ENCODE assay signal across 8 mouse cellular contexts in the genomic region with DNA sequence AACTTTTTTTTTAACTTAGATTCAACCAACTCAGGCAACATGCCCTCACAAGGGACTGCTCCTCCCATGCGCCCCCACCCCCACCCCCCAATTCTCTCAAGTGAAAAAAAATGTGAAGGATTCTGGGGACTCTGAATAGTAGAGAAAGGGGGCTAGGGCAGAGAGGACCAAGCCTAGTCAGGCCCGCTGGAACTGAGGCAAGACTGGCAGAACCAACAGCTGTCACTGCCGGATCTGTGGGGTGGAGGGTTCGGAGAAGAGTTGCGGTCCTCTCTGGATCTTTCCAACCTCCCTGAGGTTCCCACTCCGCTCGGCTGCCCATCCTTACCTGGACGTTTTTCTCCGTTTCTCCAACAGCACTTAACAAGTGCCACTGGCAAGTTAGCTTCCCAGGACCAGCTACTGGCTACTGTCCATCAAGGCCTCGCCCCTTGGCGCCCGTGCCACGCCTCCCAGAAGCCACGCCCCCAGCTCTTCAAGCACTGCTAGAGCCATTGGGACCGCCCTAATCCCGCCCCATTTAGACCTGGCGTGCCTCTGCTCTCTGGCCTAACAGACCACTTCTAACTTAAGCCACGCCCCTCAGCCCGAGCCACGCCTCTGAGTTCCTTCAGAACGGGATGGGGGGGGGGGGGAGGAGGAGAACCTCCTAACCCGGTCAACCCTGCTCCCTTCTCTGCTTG. TPM values are rescaled to one million over a fixed set of nuclear protein-coding genes. Genes with fewer than 3 reads are reported as not detected.
A peak's percentile ranks its signal among the peaks of the same experiment; 100 is the strongest.
DNase-seq lines count a peak whose midpoint lies in the region; ATAC-seq and TF ChIP-seq lines count a peak whose summit lies in the region.

Gene Car5b (minus strand): TSS at position 391 of the 683 bp plus-strand sequence.

- no peaks in the 10 kb centered on the region for H3K36me3 ChIP-seq in forebrain, postnatal 0 days (ENCODE audit: insufficient read depth)
- no peaks in the 10 kb centered on the region for H3K36me3 ChIP-seq in neural tube, embryonic 15.5 days

- peak within 1 kb of the TSS; percentile 44 for H3K4me2 ChIP-seq in forebrain, postnatal 0 days (ENCODE audit: low read depth)
- H3K4me2 ChIP-seq in neural tube, embryonic 15.5 days = peak within 1 kb of the TSS; percentile 56

- ATAC-seq in forebrain, postnatal 0 days = peak; percentile 78
- ATAC-seq in neural tube, embryonic 15.5 days (ENCODE audit: low FRiP score) = peak; percentile 90

- H3K4me1 ChIP-seq in forebrain, postnatal 0 days (ENCODE audit: insufficient read depth) = no peaks in the 10 kb centered on the region
- no peaks in the 10 kb centered on the region for H3K4me1 ChIP-seq in lung, adult 2 months (ENCODE audit: control insufficient read depth, insufficient read depth, low read length)
- no peaks in the 10 kb centered on the region for H3K4me1 ChIP-seq in neural tube, embryonic 15.5 days

- 25% methylated on average over 22 of the region's 22 CpGs for WGBS in forebrain, postnatal 0 days
- WGBS in lung, adult 2 months = 23% methylated on average over 22 of the region's 22 CpGs
- WGBS in neural tube, embryonic 15.5 days = 15% methylated on average over 22 of the region's 22 CpGs

- H3K9ac ChIP-seq in forebrain, postnatal 0 days = no peak within 1 kb of the TSS
- H3K9ac ChIP-seq in neural tube, embryonic 15.5 days (replicated peaks) = no peak within 1 kb of the TSS

- peak within 1 kb of the TSS; percentile 25 for H3K4me3 ChIP-seq in forebrain, postnatal 0 days (ENCODE audit: low read depth, low read length)
- peak within 1 kb of the TSS; percentile 65 for H3K4me3 ChIP-seq in lung, adult 2 months (replicated peaks; ENCODE audit: extremely low read depth, low read depth, low read length)
- peak within 1 kb of the TSS; percentile 28 for H3K4me3 ChIP-seq in neural tube, embryonic 15.5 days (replicated peaks)

- TF ChIP-seq POLR2A in lung, adult 2 months (IDR thresholded peaks at IDR 0.05; ENCODE audit: borderline replicate concordance, extremely low read depth, low read depth, low read length) = 0 out of 2 replicates have a peak, but pooled peaks have one; percentile 11

- no peaks in the 10 kb centered on the region for H3K9me3 ChIP-seq in forebrain, postnatal 0 days (ENCODE audit: low read length)
- no peaks in the 10 kb centered on the region for H3K9me3 ChIP-seq in neural tube, embryonic 15.5 days (replicated peaks)

- TF ChIP-seq CTCF in forebrain, postnatal 0 days (IDR thresholded peaks at IDR 0.05; ENCODE audit: low read depth) = no peak
- TF ChIP-seq CTCF in lung, adult 2 months (IDR thresholded peaks at IDR 0.05; ENCODE audit: insufficient read depth, low read length) = no peak

- H3K27me3 ChIP-seq in forebrain, postnatal 0 days (ENCODE audit: insufficient read depth, low read length) = no peaks in the 10 kb centered on the region
- H3K27me3 ChIP-seq in neural tube, embryonic 15.5 days (replicated peaks) = no peaks in the 10 kb centered on the region

- peak; percentile 90 for DNase-seq in MEL-GATA-1-ER (ENCODE audit: extremely low read depth, low read depth)
- DNase-seq in cerebellum, adult 8-10 months = peak; percentile 23
- peak; percentile 45 for DNase-seq in forebrain, postnatal 0 days
- DNase-seq in heart, postnatal 36 days = peak; percentile 81 to 82
- DNase-seq in layer of hippocampus, adult 18-20 months (ENCODE audit: low spot score in 2 of 2) = peak; percentile 10 to 57
- DNase-seq in lung, adult 2 months = peak; percentile 84
- peak; percentile 90 for DNase-seq in testis, postnatal 14 days (ENCODE audit: low spot score)

- intact Hi-C loops in heart, postnatal 36 days (cut with DNase I) = no loop called here

- no peak within 1 kb of the TSS for H3K27ac ChIP-seq in forebrain, postnatal 0 days (ENCODE audit: low read depth, low read length)
- H3K27ac ChIP-seq in neural tube, embryonic 15.5 days (replicated peaks) = no peak within 1 kb of the TSS

RNA-seq across cellular contexts. Expression of gene Car5b, which starts in this region (rescaled TPM):
- 1.7 and 2.3 TPM in 2 replicates for total RNA-seq in forebrain, postnatal 0 days (2014; rRNA removed)
- 0.60 and 0.81 TPM in 2 replicates for polyA plus RNA-seq in forebrain, postnatal 0 days (2015; fragmentation: Nextera tagmentation; extraction: Ambion mirVana)
- 1 to 10 TPM in 1 of 2 experiments, under 1 TPM in 1; 0.65 to 1.7 TPM for total RNA-seq in heart, postnatal 36 days (2021)
- total RNA-seq in layer of hippocampus, adult 18-20 months (2021) = 1 to 10 TPM; 2.3 to 2.7 TPM
- polyA plus RNA-seq in lung, adult 2 months (2012; rRNA removed) = 4.5 and 4.7 TPM in 2 replicates
- polyA plus RNA-seq in neural tube, embryonic 15.5 days (2015; fragmentation: Nextera tagmentation; extraction: Ambion mirVana) = 0.79 and 1.00 TPM in 2 replicates

Comparison
In these comparisons a context has a peak if more than half of its experiments do, and no peak if none do; other contexts are left out.
1. Peak in ATAC-seq, H3K4me3 ChIP-seq and H3K4me2 ChIP-seq in neural tube, embryonic 15.5 days; RNA of the gene not detected or under 1 TPM.
2. DNase-seq: peak in every context shown above with its lines; median percentile 90 in MEL-GATA-1-ER; 90 in testis, postnatal 14 days; 84 in lung, adult 2 months; 82 in heart, postnatal 36 days; 45 in forebrain, postnatal 0 days; 34 in layer of hippocampus, adult 18-20 months; 23 in cerebellum, adult 8-10 months.